Mouse (Mus musculus) stomach, embryonic 16.5 days (tissue): ENCODE measurements at regions not wholly inside any gene's neighbourhood (a gene's known extent, or its start where the extent isn't known, plus 50 kb on each side); places are given as distances from the start of the nearest gene placed in this dataset.

Source experiments
- ATAC-seq: fragments of 200-750 bp; cut with Nextera tagmentation; 2 replicates; pipeline ENCODE4 v1.8.0; 2017; ENCODE audit warnings: moderate number of reproducible peaks, moderate TSS enrichment; ENCODE audit not compliant: insufficient read depth, low FRiP score
- H3K27ac ChIP-seq: fragments of 300-500 bp; sonication (generic); 2 replicates; pipeline ENCODE4 v1.5.1; 2014; ENCODE audit warnings: low read length
- H3K27me3 ChIP-seq: fragments of 300-500 bp; sonication (generic); 2 replicates; pipeline ENCODE4 v1.6.1; 2014; ENCODE audit warnings: low read length, control low read depth, mixed read lengths; ENCODE audit not compliant: control insufficient read depth, insufficient read depth
- H3K36me3 ChIP-seq: fragments of 300-500 bp; sonication (generic); 2 replicates; pipeline ENCODE4 v1.6.1; 2014; ENCODE audit warnings: low read length; ENCODE audit not compliant: control insufficient read depth, insufficient read depth
- H3K4me1 ChIP-seq: fragments of 300-500 bp; sonication (generic); 2 replicates; pipeline ENCODE4 v1.6.1; 2014; ENCODE audit warnings: low read length, control low read depth, mixed read lengths; ENCODE audit not compliant: control insufficient read depth, insufficient read depth
- H3K4me2 ChIP-seq: fragments of 300-500 bp; sonication (generic); 2 replicates; pipeline ENCODE4 v1.6.1; 2014; ENCODE audit warnings: low read depth, low read length, mixed read lengths
- H3K4me3 ChIP-seq: fragments of 300-500 bp; sonication (generic); replicated peaks from 2 replicates; pipeline ENCODE4 v1.5.1; 2014; ENCODE audit warnings: mild to moderate bottlenecking, low read length
- H3K9ac ChIP-seq: fragments of 300-500 bp; sonication (generic); 2 replicates; pipeline ENCODE4 v1.6.1; 2014; ENCODE audit warnings: low read length
- H3K9me3 ChIP-seq: fragments of 300-500 bp; sonication (generic); replicated peaks from 2 replicates; pipeline ENCODE4 v1.6.1; 2016; ENCODE audit warnings: low read length, control low read depth; ENCODE audit not compliant: control insufficient read depth
- WGBS: fragments of 180-500 bp; shearing (Covaris S2); extraction: QIAGEN DNeasy Blood & Tissue Kit; methylation state at CpG from one replicate; pipeline ENCODE4 v1.1.7; 2014; 5-methylcytosine and 5-hydroxymethylcytosine counted together

DNA sequence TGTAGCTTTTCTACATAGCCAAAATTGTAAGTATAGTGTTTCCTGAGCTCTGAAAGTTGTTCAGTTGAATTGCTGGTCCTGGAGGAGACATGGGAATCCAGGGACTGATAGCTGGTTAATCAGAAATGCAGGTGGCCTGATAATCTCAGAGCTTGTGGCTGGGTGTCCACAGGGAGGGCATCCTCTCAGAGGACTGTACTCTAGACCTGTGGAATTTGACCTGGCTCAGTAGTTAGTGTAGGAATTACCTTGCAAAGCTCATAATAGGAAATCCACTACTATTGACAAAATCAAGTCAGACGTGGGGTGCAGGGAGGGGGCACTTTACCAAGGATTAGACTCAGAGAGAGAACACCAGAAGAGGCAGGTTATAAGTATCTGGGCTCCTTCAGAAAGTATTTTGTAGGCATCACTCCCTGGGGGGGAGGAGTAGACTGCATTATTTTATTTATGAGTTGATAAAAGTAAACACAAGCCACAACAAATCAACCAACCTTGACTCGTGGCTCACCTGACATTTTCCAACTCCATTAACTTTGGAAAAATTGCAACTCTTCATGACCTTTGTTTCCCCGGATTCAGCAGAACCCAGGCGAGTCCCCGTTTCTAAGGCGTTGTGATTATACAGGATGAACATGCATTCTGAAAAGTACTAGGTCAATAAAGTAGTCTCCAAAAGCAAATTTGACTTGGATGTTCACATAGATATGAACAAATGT lies 357.9 kb upstream of the Ddhd1 start:
- ATAC-seq = no peak
- no peaks in the 10 kb centered on the region for H3K36me3 ChIP-seq
- no peak overlapping the region for H3K9ac ChIP-seq
- no peaks in the 10 kb centered on the region for H3K9me3 ChIP-seq
- H3K4me1 ChIP-seq = peaks cover 26% of the 10 kb centered on the region
- H3K4me2 ChIP-seq = no peak overlapping the region
- WGBS = 58% methylated on average over 6 of the region's 6 CpGs
- no peaks in the 10 kb centered on the region for H3K27me3 ChIP-seq
- peak overlapping the region; percentile 47 for H3K27ac ChIP-seq
- H3K4me3 ChIP-seq = no peak overlapping the region

DNA sequence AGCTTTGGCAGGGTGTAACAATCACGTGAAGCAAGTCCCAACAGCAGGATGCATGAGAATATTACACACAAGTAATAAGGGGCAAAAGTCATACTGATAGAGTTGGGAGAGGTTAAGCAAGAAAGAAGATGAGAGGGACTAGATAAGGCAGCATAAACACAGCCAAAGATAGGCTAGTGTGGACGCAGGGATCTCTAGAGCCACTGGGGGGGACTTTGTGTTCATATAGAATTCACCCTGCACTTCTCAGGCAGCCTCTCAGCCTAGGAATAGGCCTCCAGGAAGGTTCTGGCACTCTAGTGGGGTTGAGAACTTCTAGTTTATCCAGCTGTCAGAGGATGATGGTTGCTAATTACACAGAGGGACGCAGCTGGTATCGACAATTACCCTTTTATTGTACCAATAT lies 358.8 kb upstream of the Ddhd1 start:
- Histone ChIP-seq H3K36me3 (no peaks in the 10 kb centered on the region), H3K9me3 (no peaks in the 10 kb centered on the region), H3K4me3 (no peak overlapping the region), H3K27ac (peak overlapping the region; percentile 47), H3K27me3 (no peaks in the 10 kb centered on the region), H3K4me2 (no peak overlapping the region), H3K9ac (no peak overlapping the region), H3K4me1 (peaks cover 26% of the 10 kb centered on the region)
- whole genome bisulfite sequencing = 29% methylated on average over 4 of the region's 4 CpGs
- ATAC-seq = peak; percentile 31; the same call in 1 of the 2 replicates

DNA sequence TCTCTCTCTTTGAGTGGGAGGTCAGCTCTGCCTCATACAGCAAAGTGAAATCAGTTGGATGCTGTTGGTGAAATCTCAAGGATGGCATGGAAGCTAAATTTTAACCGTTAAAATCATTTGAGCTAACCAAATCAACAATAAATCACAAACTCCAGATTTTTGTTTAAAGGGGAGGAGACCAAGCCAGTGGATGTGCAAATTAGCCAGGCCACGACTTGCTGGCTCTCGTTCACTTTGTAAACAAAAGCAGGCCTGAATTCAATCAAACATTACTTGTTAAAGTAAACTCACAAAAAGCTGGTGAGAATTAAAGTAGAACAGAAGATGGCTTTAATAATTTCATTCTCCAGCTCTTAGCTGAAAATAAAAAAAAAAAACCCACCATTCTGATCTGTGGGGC lies 359.3 kb upstream of the Ddhd1 start:
- no peaks in the 10 kb centered on the region for H3K27me3 ChIP-seq
- no peaks in the 10 kb centered on the region for H3K36me3 ChIP-seq
- H3K4me2 ChIP-seq = no peak overlapping the region
- H3K4me3 ChIP-seq = no peak overlapping the region
- peaks cover 26% of the 10 kb centered on the region for H3K4me1 ChIP-seq
- H3K9me3 ChIP-seq = no peaks in the 10 kb centered on the region
- H3K9ac ChIP-seq = no peak overlapping the region
- ATAC-seq = no peak
- WGBS = 17% methylated on average over 3 of the region's 3 CpGs
- H3K27ac ChIP-seq = peak overlapping the region; percentile 70

DNA sequence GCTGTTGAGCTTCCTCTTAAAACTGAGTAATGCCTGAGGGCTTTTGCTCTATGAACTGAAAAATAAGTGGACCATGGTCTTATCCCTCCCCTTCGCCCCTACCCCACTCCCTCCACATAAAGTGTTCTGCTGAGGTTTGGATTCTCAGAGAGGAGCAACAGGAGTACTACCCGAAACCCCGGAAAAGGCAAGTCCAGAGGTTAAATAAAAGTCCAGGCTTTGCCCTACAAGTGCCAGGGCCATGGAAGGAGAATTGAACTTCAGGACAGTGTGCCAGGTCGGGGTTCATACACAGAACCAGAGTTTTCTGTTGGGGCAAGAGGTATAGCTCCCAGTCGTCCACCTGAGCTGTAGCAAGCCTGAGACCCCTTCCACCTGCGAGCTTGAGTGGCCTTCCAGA lies 360.0 kb upstream of the Ddhd1 start:
- Histone ChIP-seq H3K4me1 (peaks cover 26% of the 10 kb centered on the region), H3K4me3 (no peak overlapping the region), H3K9me3 (no peaks in the 10 kb centered on the region), H3K4me2 (no peak overlapping the region), H3K27ac (peak overlapping the region; percentile 70), H3K27me3 (no peaks in the 10 kb centered on the region), H3K36me3 (no peaks in the 10 kb centered on the region), H3K9ac (no peak overlapping the region)
- ATAC-seq = no peak
- WGBS = 77% methylated on average over 6 of the region's 6 CpGs

DNA sequence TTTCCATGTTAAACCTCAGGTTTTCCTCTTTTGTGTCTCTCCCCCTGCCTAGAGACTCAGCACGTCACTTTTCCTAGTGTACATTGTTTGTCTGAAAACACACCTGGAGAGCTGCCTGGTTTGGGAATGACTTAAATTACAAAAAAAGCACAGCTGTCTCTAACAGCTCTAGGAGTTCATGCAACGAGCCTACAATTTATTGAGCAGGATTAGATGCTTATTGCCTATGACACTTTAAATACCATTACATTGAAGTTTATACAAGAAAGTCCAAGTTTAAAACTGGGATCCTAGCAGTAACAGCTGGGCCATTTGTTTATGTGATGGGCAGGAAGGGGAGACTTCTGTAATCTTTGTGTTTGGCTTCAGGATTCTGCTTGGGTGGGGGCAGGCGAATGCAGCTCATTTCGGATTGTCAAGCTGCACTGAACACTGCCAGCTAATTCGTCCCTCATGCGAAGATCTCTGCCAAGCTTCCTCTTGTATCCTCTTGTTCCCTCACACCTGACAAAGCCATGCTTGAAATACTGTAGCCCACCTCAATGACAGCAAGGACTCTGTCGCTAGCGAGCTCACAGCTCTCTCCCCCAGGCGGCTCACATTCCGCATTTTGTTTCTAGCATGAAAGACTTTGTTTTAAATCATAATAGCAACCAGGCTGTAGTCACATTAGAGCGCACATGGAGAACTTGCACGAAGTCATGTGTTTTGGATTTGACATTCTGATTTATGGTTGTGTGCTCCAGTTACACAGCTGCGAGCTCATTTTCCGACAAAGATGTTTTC lies 359.8 kb upstream of the Gm15217 start:
- peak; percentile 61; the same call in 1 of the 2 replicates for ATAC-seq
- no peak overlapping the region for H3K9ac ChIP-seq
- peak overlapping the region; percentile 36 for H3K4me2 ChIP-seq
- H3K36me3 ChIP-seq = no peaks in the 10 kb centered on the region
- no peak overlapping the region for H3K4me3 ChIP-seq
- H3K4me1 ChIP-seq = peaks cover 26% of the 10 kb centered on the region
- H3K9me3 ChIP-seq = no peaks in the 10 kb centered on the region
- H3K27me3 ChIP-seq = no peaks in the 10 kb centered on the region
- 34% methylated on average over 14 of the region's 14 CpGs for WGBS
- H3K27ac ChIP-seq = peak overlapping the region; percentile 83

DNA sequence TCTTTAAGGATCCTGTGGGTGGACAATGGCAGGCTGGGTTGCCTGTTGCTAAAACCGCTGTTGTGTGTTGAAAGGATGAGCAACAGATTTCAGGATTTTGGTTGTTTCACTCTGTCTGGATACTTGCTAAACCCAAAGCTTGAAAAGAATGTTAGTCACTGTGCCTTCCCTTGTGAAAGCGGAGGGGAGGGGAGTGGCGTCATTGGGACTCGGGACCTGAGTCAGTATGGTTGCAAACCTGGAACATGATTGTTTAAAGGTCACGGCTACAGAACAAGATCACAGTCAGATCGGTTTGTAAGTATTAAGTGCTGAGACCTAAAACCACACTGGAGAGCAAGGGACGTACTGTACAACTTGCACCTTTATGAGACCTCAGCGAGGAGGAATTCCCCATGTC lies 344.9 kb upstream of the Gm15217 start:
- Histone ChIP-seq H3K27me3 (no peaks in the 10 kb centered on the region), H3K4me3 (no peak overlapping the region), H3K9me3 (no peaks in the 10 kb centered on the region), H3K27ac (no peak overlapping the region), H3K4me1 (no peaks in the 10 kb centered on the region), H3K9ac (no peak overlapping the region), H3K4me2 (no peak overlapping the region), H3K36me3 (no peaks in the 10 kb centered on the region)
- ATAC-seq = no peak
- 89% methylated on average over 8 of the region's 8 CpGs for WGBS

DNA sequence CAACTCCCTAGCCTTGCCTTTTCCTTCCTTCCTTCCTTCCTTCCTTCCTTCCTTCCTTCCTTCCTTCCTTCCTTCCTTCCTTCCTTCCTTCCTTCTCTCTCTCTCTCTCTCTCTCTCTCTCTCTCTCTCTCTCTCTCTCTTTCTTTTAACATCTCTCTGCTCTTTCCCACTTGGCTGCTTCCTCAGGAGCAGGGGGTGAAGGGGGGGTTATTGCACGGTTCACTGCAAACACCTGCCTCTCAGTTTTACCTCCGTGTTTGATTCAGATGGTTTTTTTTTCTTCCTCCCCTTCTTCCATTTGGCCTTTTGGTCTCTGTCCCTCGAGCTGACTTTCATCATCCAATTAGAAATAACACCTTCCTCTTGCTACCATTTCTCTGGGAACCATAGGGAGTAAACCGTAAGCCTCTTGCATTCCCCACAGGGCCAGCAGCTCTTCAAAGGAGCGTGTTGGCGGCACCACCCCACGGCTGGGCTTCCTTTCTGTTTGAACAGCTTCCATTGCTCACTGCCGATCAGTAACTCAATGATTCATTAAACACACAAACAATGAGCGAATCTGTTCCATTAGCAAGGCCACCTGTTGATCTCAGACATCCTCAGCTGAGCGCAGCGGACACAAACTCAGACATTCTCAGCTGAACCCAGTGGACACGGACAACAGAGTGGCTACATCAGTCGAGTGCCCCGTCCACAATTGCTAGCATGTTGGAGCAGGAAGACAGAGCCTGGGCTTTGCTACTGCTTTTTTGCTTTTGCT lies 318.4 kb upstream of the Gm15217 start:
- peaks cover 4% of the 10 kb centered on the region; the same call in 1 of the 2 replicates for H3K4me1 ChIP-seq
- no peaks in the 10 kb centered on the region for H3K9me3 ChIP-seq
- H3K27me3 ChIP-seq = no peaks in the 10 kb centered on the region
- H3K4me3 ChIP-seq = peak overlapping the region; percentile 32
- H3K4me2 ChIP-seq = peak overlapping the region; percentile 49
- H3K36me3 ChIP-seq = no peaks in the 10 kb centered on the region
- peak; percentile 33; the same call in 1 of the 2 replicates for ATAC-seq
- WGBS = 11% methylated on average over 14 of the region's 14 CpGs
- H3K9ac ChIP-seq = peak overlapping the region; percentile 23; the same call in 1 of the 2 replicates
- H3K27ac ChIP-seq = no peak overlapping the region

DNA sequence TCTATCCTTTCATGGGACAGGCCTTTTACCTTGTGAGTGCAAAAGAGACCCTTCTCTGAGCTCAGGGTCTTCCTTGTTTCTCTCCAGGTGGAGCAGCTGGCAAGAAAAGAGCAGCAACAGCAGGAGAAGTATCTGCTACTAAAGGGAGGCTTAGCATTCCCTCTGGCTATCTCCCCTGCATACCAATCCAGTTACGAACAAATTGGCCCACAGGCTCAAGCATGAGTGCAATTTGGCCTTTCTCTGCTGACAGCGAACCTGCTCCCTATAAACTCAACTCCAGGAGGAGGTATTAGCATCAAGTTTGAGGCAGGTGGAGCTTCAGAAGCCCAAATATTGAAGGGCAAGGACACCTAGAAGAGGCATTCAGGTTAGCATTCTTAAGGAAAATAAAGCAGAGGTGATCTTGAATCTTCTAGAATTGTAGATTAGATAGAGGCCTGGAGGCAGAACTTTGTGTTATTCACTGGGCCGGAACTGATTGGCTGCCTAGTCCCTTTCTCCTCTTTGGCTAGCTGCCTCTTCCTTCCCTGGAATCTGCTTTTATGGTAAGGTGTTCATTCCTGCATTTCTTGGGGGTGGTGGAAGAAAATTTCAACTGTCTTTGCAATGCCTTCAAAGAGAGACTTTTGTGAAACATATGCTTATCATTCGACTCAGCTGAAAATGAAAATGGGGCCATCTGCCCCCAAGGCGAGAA lies 312.0 kb upstream of the Gm15217 start:
- no peaks in the 10 kb centered on the region for H3K4me1 ChIP-seq
- 64% methylated on average over 5 of the region's 5 CpGs for WGBS
- H3K4me2 ChIP-seq = no peak overlapping the region
- no peaks in the 10 kb centered on the region for H3K36me3 ChIP-seq
- H3K27ac ChIP-seq = no peak overlapping the region
- H3K4me3 ChIP-seq = no peak overlapping the region
- H3K9me3 ChIP-seq = no peaks in the 10 kb centered on the region
- no peak overlapping the region for H3K9ac ChIP-seq
- no peaks in the 10 kb centered on the region for H3K27me3 ChIP-seq
- no peak for ATAC-seq
